Mouse (Mus musculus): ENCODE measurements around the gene Pamr1.

The Pamr1 gene

GRCm38 (mm10) chr2:102659521-102659830 is 109.7 kb downstream of the Pamr1 start:
- in situ Hi-C loops (cut with MseI, MboI) = no loop called here

GRCm38 (mm10) chr2:102661052-102661451 is 111.2 kb downstream of the Pamr1 start:
- in situ Hi-C loops (cut with MseI, MboI) = no loop called here

GRCm38 (mm10) chr2:102662911-102663310 is 113.1 kb downstream of the Pamr1 start:
- in situ Hi-C loops (cut with MseI, MboI) = no loop called here

- in situ Hi-C loops (cut with MseI, MboI) = no loop called here
Observed at GRCm38 (mm10) chr2:102663339-102663738, 113.5 kb downstream of the Pamr1 start.

GRCm38 (mm10) chr2:102663865-102664264 is 114.1 kb downstream of the Pamr1 start:
- in situ Hi-C loops (cut with MseI, MboI) = no loop called here

GRCm38 (mm10) chr2:102667981-102668380 is 118.2 kb downstream of the Pamr1 start:
- in situ Hi-C loops (cut with MseI, MboI) = no loop called here

GRCm38 (mm10) chr2:102669580-102669979 is 119.8 kb downstream of the Pamr1 start:
- in situ Hi-C loops (cut with MseI, MboI) = no loop called here

- in situ Hi-C loops (cut with MseI, MboI) = no loop called here
Observed at GRCm38 (mm10) chr2:102674582-102674981, 124.8 kb downstream of the Pamr1 start.

- in situ Hi-C loops (cut with MseI, MboI) = no loop called here
Observed at GRCm38 (mm10) chr2:102675275-102675674, 125.5 kb downstream of the Pamr1 start.

GRCm38 (mm10) chr2:102676716-102677312 is 127.0 kb downstream of the Pamr1 start:
- in situ Hi-C loops (cut with MseI, MboI) = no loop called here

- in situ Hi-C loops (cut with MseI, MboI) = no loop called here
Observed at GRCm38 (mm10) chr2:102677400-102677799, 127.6 kb downstream of the Pamr1 start.

- in situ Hi-C loops (cut with MseI, MboI) = loop anchor here in 1 of 2 experiments (10.0 kb wide), 1 partner anchor 333 kb away; no protein-coding TSS in a partner anchor
Observed at GRCm38 (mm10) chr2:102681351-102681750, 131.5 kb downstream of the Pamr1 start.

- in situ Hi-C loops (cut with MseI, MboI) = loop anchor here in 1 of 2 experiments (10.0 kb wide), 1 partner anchor 333 kb away; no protein-coding TSS in a partner anchor
Observed at GRCm38 (mm10) chr2:102682168-102682567, 132.4 kb downstream of the Pamr1 start.

- in situ Hi-C loops (cut with MseI, MboI) = loop anchor here (5.0 to 10.0 kb wide), 2 partner anchors 329 to 332 kb away; no protein-coding TSS in a partner anchor
Observed at GRCm38 (mm10) chr2:102685371-102686107, 135.7 kb downstream of the Pamr1 start.

GRCm38 (mm10) chr2:102686108-102686450 is 136.3 kb downstream of the Pamr1 start:
- in situ Hi-C loops (cut with MseI, MboI) = loop anchor here (5.0 to 10.0 kb wide), 2 partner anchors 329 to 331 kb away; no protein-coding TSS in a partner anchor
